Mouse (Mus musculus) small intestine, adult 2 months (tissue): Measurements from ENCODE around the gene Atp6v1e2. TPM values are rescaled to one million over a fixed set of nuclear protein-coding genes. Genes with fewer than 3 reads are reported as not detected.
A peak's percentile ranks its signal among the peaks of the same experiment; 100 is the strongest.

Experiments used
- H3K27ac ChIP-seq: fragments of 200-500 bp; 2 replicates; pipeline ENCODE4 v1.5.1; 2012; ENCODE audit warnings: low read depth, low read length, control low read depth, inconsistent platforms; ENCODE audit not compliant: insufficient read depth
- H3K27me3 ChIP-seq: fragments of 200-500 bp; 2 replicates; pipeline ENCODE4 v1.6.1; 2012; ENCODE audit warnings: mild to moderate bottlenecking, moderate library complexity, low read length, inconsistent platforms; ENCODE audit not compliant: control insufficient read depth, insufficient read depth
- H3K36me3 ChIP-seq: fragments of 200-500 bp; 2 replicates; pipeline ENCODE4 v1.6.1; 2012; ENCODE audit warnings: mild to moderate bottlenecking, low read length, control low read depth, inconsistent platforms; ENCODE audit not compliant: control insufficient read depth, insufficient read depth
- H3K4me1 ChIP-seq: fragments of 200-500 bp; 2 replicates; pipeline ENCODE4 v1.6.1; 2012; ENCODE audit warnings: low read length, inconsistent platforms, mixed read lengths; ENCODE audit not compliant: control insufficient read depth, insufficient read depth, insufficient read length
- H3K4me3 ChIP-seq: fragments of 200-500 bp; 2 replicates; pipeline ENCODE4 v1.5.1; 2012; ENCODE audit warnings: low read depth, mild to moderate bottlenecking, control low read depth, inconsistent platforms, low read length, moderate library complexity
- CTCF ChIP-seq: fragments of 200-500 bp; IDR thresholded peaks from 2 replicates; pipeline ENCODE4 v1.5.1; 2012; ENCODE audit warnings: low read depth, mild to moderate bottlenecking, control low read depth, inconsistent platforms, low read length, moderate library complexity, mixed read lengths; ENCODE audit not compliant: insufficient replicate concordance, insufficient read length; ENCODE audit errors: extremely low read depth
- POLR2A ChIP-seq: fragments of 200-500 bp; IDR thresholded peaks from 2 replicates; pipeline ENCODE4 v1.6.1; 2012; ENCODE audit warnings: low read depth, mild to moderate bottlenecking, control low read depth, inconsistent platforms, low read length, moderate library complexity
- WGBS: fragments of 180-500 bp; shearing (Covaris S2); methylation state at CpG from one replicate; pipeline ENCODE4 v1.1.7; 2018; 5-methylcytosine and 5-hydroxymethylcytosine counted together
- polyA plus RNA-seq: library from polyadenylated mRNA; depleted of rRNA; stranded (reverse); fragments of >200 nt; gene quantifications from 2 replicates; pipeline ENCODE4 v1.2.3, GENCODE M21; 2012

The Atp6v1e2 gene
- polyA plus RNA-seq, 1 experiment, result not detected

GRCm38 (mm10) chr17:86957239-86957638 lies 9.5 kb upstream of the Atp6v1e2 start:
- H3K27me3 ChIP-seq, result no peaks in the 10 kb centered on the region
- H3K27ac ChIP-seq, result no peak overlapping the region
- no peak for TF ChIP-seq CTCF
- H3K4me3 ChIP-seq, result no peak overlapping the region
- no peaks in the 10 kb centered on the region; the same call in 1 of the 2 replicates for H3K4me1 ChIP-seq
- 91% methylated on average over 5 of the region's 5 CpGs for WGBS
- no peaks in the 10 kb centered on the region for H3K36me3 ChIP-seq

GRCm38 (mm10) chr17:86948801-86949200 lies 1.1 kb upstream of the Atp6v1e2 start:
- H3K4me1 ChIP-seq, result peaks cover 2% of the 10 kb centered on the region; the same call in 1 of the 2 replicates
- H3K27ac ChIP-seq, result no peak overlapping the region
- H3K36me3 ChIP-seq, result no peaks in the 10 kb centered on the region
- no peak overlapping the region for H3K4me3 ChIP-seq
- no peak for TF ChIP-seq CTCF
- no peak for TF ChIP-seq POLR2A
- no peaks in the 10 kb centered on the region; the same call in 1 of the 2 replicates for H3K27me3 ChIP-seq
- WGBS, result 71% methylated on average over 6 of the region's 6 CpGs

GRCm38 (mm10) chr17:86946078-86946477 lies 1.6 kb downstream of the Atp6v1e2 start:
- H3K27ac ChIP-seq, result no peak overlapping the region
- peaks cover 2% of the 10 kb centered on the region; the same call in 1 of the 2 replicates for H3K4me1 ChIP-seq
- no peaks in the 10 kb centered on the region; the same call in 1 of the 2 replicates for H3K27me3 ChIP-seq
- H3K36me3 ChIP-seq, result no peaks in the 10 kb centered on the region
- 33% methylated on average over 4 of the region's 4 CpGs for WGBS
- no peak overlapping the region for H3K4me3 ChIP-seq
- TF ChIP-seq CTCF (no peak), POLR2A (no peak)

GRCm38 (mm10) chr17:86943158-86943557 lies 4.5 kb downstream of the Atp6v1e2 start:
- 74% methylated on average over 6 of the region's 6 CpGs for WGBS
- H3K27ac ChIP-seq, result no peak overlapping the region
- no peak for TF ChIP-seq POLR2A
- TF ChIP-seq CTCF, result no peak
- H3K4me3 ChIP-seq, result no peak overlapping the region
- H3K4me1 ChIP-seq, result peaks cover 2% of the 10 kb centered on the region; the same call in 1 of the 2 replicates
- no peaks in the 10 kb centered on the region for H3K36me3 ChIP-seq
- H3K27me3 ChIP-seq, result no peaks in the 10 kb centered on the region

GRCm38 (mm10) chr17:86942112-86942511 lies 5.6 kb downstream of the Atp6v1e2 start:
- TF ChIP-seq CTCF, result no peak
- TF ChIP-seq POLR2A, result no peak
- no peak overlapping the region for H3K4me3 ChIP-seq
- no peaks in the 10 kb centered on the region for H3K36me3 ChIP-seq
- WGBS, result 79% methylated on average over 6 of the region's 6 CpGs
- H3K27me3 ChIP-seq, result no peaks in the 10 kb centered on the region
- peaks cover 2% of the 10 kb centered on the region; the same call in 1 of the 2 replicates for H3K4me1 ChIP-seq
- no peak overlapping the region for H3K27ac ChIP-seq

DNA sequence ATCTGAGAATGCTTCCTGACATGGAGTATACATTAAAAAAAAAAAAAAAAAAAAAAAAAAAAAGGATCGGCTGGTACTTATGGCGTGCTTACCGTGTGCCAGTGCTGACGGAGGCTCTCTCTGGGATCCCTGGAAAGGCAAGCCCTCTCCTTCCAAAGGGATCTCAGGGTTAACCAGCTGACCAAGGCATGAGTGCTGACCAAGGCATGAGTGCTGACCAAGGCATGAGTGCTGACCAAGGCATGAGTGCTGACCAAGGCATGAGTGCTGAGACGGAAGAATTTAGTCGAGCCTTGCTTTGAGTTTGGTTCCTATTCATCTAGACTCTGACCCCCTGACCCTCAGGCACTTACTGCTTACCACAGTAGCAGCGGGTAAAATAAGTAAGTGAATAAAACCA lies 9.0 kb downstream of the Atp6v1e2 start:
- 83% methylated on average over 7 of the region's 7 CpGs for WGBS
- H3K4me1 ChIP-seq, result peaks cover 3% of the 10 kb centered on the region; the same call in 1 of the 2 replicates
- H3K27me3 ChIP-seq, result no peaks in the 10 kb centered on the region
- TF ChIP-seq POLR2A (no peak), CTCF (no peak)
- H3K4me3 ChIP-seq, result no peak overlapping the region
- no peak overlapping the region for H3K27ac ChIP-seq
- no peaks in the 10 kb centered on the region for H3K36me3 ChIP-seq

DNA sequence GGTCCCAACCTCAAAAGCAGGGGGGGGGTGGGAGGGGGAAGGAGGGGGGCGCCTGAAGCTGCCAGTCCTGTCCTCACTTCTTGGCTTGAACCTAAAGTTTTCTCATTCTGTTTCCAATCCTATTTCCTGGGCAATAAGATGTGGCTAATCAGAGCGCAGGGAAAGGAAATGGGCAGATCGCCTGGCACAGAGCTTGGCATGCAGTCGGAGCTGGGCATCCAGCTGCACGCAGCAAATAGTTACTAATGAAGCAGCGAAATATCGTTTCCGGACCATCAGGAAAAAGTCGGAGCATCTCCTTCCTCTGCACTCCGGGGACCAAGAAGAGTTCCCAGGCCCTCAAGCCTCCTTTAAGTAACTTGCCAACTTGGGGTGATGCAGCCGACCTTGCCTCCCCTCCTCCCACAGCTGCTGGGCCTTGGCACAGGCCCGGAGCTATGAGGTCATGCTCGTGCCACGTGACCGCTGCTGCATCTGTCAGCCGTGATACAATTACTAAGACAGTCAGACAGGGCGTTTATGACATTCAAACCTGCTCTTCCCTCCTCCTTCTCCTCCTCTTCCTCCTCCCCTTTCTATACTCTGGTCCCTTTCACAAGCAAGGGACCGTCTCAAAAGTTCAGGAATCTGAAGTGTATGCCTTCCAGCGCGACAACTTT lies 10.1 kb downstream of the Atp6v1e2 start:
- peaks cover 3% of the 10 kb centered on the region; the same call in 1 of the 2 replicates for H3K4me1 ChIP-seq
- 3% methylated on average over 20 of the region's 20 CpGs for WGBS
- no peaks in the 10 kb centered on the region for H3K27me3 ChIP-seq
- H3K27ac ChIP-seq, result 0 out of 2 replicates have a peak overlapping the region, but pooled peaks have one; percentile 4
- TF ChIP-seq CTCF, result no peak
- no peak for TF ChIP-seq POLR2A
- H3K36me3 ChIP-seq, result no peaks in the 10 kb centered on the region
- peak overlapping the region; percentile 50 for H3K4me3 ChIP-seq
